Mouse (Mus musculus) ES-Bruce4 (cell line): Measurements from ENCODE around the gene G430095P16Rik.

Source experiments
- CTCF ChIP-seq: IDR thresholded peaks from one replicate; pipeline ENCODE4 v1.8.1; 2011; ENCODE audit warnings: low read depth, low read length
- EP300 ChIP-seq: IDR thresholded peaks from 2 replicates; pipeline ENCODE4 v1.6.1; 2011; ENCODE audit warnings: low read depth, low read length; ENCODE audit not compliant: insufficient read depth
- POLR2A ChIP-seq: IDR thresholded peaks from one replicate; pipeline ENCODE4 v1.8.1; 2011; ENCODE audit warnings: low read length; ENCODE audit not compliant: insufficient read depth

GRCm38 (mm10) chr8:84764100-84764499 lies 41.3 kb downstream of the G430095P16Rik start:
- TF ChIP-seq POLR2A, result no peak
- TF ChIP-seq CTCF, result no peak
- TF ChIP-seq EP300, result no peak
